Mouse (Mus musculus) colon, adult 2 months (tissue): ENCODE data around the gene Tubal3. TPM values are rescaled to one million over a fixed set of nuclear protein-coding genes. Genes with fewer than 3 reads are reported as not detected.

Experiments used
- polyA plus RNA-seq: library from polyadenylated mRNA; depleted of rRNA; stranded (reverse); fragments of >200 nt; gene quantifications from 2 replicates; pipeline ENCODE4 v1.2.3, GENCODE M21; 2012; rRNA removed

Gene Tubal3
- 7.3 and 7.5 TPM in 2 replicates for polyA plus RNA-seq

GRCm38 (mm10) chr13:3917571-3918311, at the start of gene Tubal3, which contains the start of gene Net1:
Gene Tubal3, plus strand, starts transcription at chr13:3918274.
Gene Net1, minus strand, starts transcription at chr13:3918220.

GRCm38 (mm10) chr13:3945249-3945648, 27.2 kb downstream of the Tubal3 start, which contains the start of gene Ucn3:
Gene Ucn3, minus strand, starts transcription at chr13:3945349.

Other genes with a start within 250 kb of the Tubal3 start
- gene Calml3, start 114.0 kb upstream of the Tubal3 start, polyA plus RNA-seq, result not detected in 2 replicates
- gene Calm4, start 80.5 kb upstream of the Tubal3 start, polyA plus RNA-seq, result not detected in 2 replicates
- gene Calm5, start 64.1 kb upstream of the Tubal3 start, polyA plus RNA-seq, result not detected in 2 replicates
- 44.2 and 47.6 TPM in 2 replicates for gene Net1, start 54 bp upstream of the Tubal3 start, polyA plus RNA-seq
- gene Ucn3, start 27.1 kb downstream of the Tubal3 start, polyA plus RNA-seq, result 0.07 TPM in 1 of 2 replicates, not detected in the other
- 6.6 and 11.7 TPM in 2 replicates for gene Akr1c14, start 130.7 kb downstream of the Tubal3 start, polyA plus RNA-seq
- not detected in 2 replicates for gene Akr1c18, start 232.4 kb downstream of the Tubal3 start, polyA plus RNA-seq